ENCODE assay signal across 21 mouse cellular contexts in the genomic region with DNA sequence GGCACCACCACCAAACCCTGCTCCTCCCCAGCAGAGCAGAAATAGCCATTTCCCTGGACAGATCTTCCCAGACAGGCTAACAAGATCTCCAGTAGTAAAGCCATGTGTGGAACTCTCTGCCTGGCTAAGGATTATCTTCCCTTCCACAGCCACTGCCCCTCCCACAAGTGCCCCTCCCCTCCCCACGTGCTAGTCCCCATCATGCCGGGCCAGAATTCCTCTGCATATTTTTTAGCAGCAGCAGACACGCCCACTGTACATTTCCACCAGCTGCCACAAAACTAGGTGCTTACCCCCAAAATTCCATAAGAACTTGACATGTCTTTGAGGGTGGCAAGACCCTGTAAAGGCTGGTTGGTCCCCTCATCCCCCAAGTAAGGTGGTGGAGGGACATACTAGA.
DNase-seq lines count a peak whose midpoint lies in the region; ATAC-seq and TF ChIP-seq lines count a peak whose summit lies in the region.
"Had no signal": no experiment of that assay in that cellular context is flagged by ENCODE, and none has a peak within 500 bp of the region (broad histone marks: within the 10 kb centered on the region; RNA-seq: fewer than 3 reads in every experiment).

No protein-coding gene starts in this region.

- no peak overlapping the region for H3K27ac ChIP-seq in heart, embryonic 10.5 days
- H3K27ac ChIP-seq in liver, postnatal 0 days (ENCODE audit: low read depth): no peak overlapping the region
- no peak overlapping the region for H3K27ac ChIP-seq in liver, embryonic 11.5 days (ENCODE audit: low read depth, low read length)
- H3K27ac ChIP-seq: embryonic facial prominence, embryonic 10.5 days; embryonic facial prominence, embryonic 12.5 days; forebrain, embryonic 13.5 days; forebrain, embryonic 15.5 days had no signal

- peak; percentile 63 for DNase-seq in heart, embryonic 10.5 days (ENCODE audit: low spot score)
- DNase-seq in heart, adult 8-10 months (ENCODE audit: low spot score): no peak
- DNase-seq in liver, postnatal 0 days: peak; percentile 11
- DNase-seq in liver, embryonic 11.5 days (ENCODE audit: low spot score): no peak
- peak; percentile 38 for DNase-seq in R1 (ENCODE audit: low read depth, low spot score)
- peak; percentile 20 for DNase-seq in ZHBTc4 (ENCODE audit: low read depth, low spot score)
- DNase-seq in cerebellum, postnatal 4 days (ENCODE audit: low spot score in 2 of 2): no peak
- DNase-seq: adrenal gland, adult 2 months; adrenal gland, postnatal 10 days; adrenal gland, postnatal 25 days; cerebellum, adult 11 months; cerebellum, adult 18-20 months; cerebellum, adult 8-10 months; cerebellum, adult 9-11 months; cerebellum, postnatal 14 days; cerebellum, postnatal 36 days; forebrain, postnatal 0 days had no signal

- whole genome bisulfite sequencing in heart, embryonic 10.5 days: 54% methylated on average over 3 of the region's 3 CpGs
- 54% methylated on average over 3 of the region's 3 CpGs for WGBS in liver, postnatal 0 days (ENCODE audit: insufficient replicate concordance)
- 61% methylated on average over 3 of the region's 3 CpGs for WGBS in liver, embryonic 11.5 days

- H3K4me2 ChIP-seq in liver, postnatal 0 days (ENCODE audit: low read depth, low read length): no peak overlapping the region
- H3K4me2 ChIP-seq in liver, embryonic 11.5 days: no peak overlapping the region
- H3K4me2 ChIP-seq: embryonic facial prominence, embryonic 12.5 days; forebrain, embryonic 13.5 days; forebrain, embryonic 15.5 days had no signal

- no peak overlapping the region for H3K4me3 ChIP-seq in heart, embryonic 10.5 days
- no peak overlapping the region for H3K4me3 ChIP-seq in liver, postnatal 0 days (ENCODE audit: low read depth, low read length)
- no peak overlapping the region for H3K4me3 ChIP-seq in liver, embryonic 11.5 days (ENCODE audit: low read depth, low read length)
- H3K4me3 ChIP-seq: embryonic facial prominence, embryonic 10.5 days; embryonic facial prominence, embryonic 12.5 days; forebrain, embryonic 13.5 days; forebrain, embryonic 15.5 days had no signal

- TF ChIP-seq EP300 in liver, postnatal 0 days (IDR thresholded peaks at IDR 0.05; ENCODE audit: low read depth): no peak

- no peak overlapping the region for H3K9ac ChIP-seq in liver, postnatal 0 days (replicated peaks)
- H3K9ac ChIP-seq in liver, embryonic 11.5 days (ENCODE audit: low read depth, low read length): no peak overlapping the region
- H3K9ac ChIP-seq: embryonic facial prominence, embryonic 12.5 days; forebrain, embryonic 13.5 days; forebrain, embryonic 15.5 days; forebrain, postnatal 0 days had no signal

- ATAC-seq in liver, postnatal 0 days: no peak
- no peak for ATAC-seq in liver, embryonic 11.5 days (replicated peaks; ENCODE audit: low FRiP score)
- ATAC-seq: forebrain, embryonic 13.5 days; forebrain, embryonic 15.5 days; forebrain, postnatal 0 days had no signal

- H3K4me1 ChIP-seq in heart, embryonic 10.5 days: no peaks in the 10 kb centered on the region
- H3K4me1 ChIP-seq in liver, postnatal 0 days (ENCODE audit: insufficient read depth): 0 out of 2 replicates have a peak, but pooled peaks cover 2% of the 10 kb centered on the region
- no peaks in the 10 kb centered on the region for H3K4me1 ChIP-seq in liver, embryonic 11.5 days (replicated peaks; ENCODE audit: control insufficient read depth, insufficient read depth, low read length)
- H3K4me1 ChIP-seq: embryonic facial prominence, embryonic 10.5 days; embryonic facial prominence, embryonic 12.5 days had no signal

- H3K36me3 ChIP-seq in heart, embryonic 10.5 days: peaks cover 11% of the 10 kb centered on the region; the same call in 1 of the 2 replicates
- H3K36me3 ChIP-seq in liver, postnatal 0 days (replicated peaks; ENCODE audit: insufficient read depth, low read length): no peaks in the 10 kb centered on the region
- no peaks in the 10 kb centered on the region for H3K36me3 ChIP-seq in liver, embryonic 11.5 days (ENCODE audit: control insufficient read depth, insufficient read depth, low read length)

- H3K9me3 ChIP-seq in heart, embryonic 10.5 days: no peaks in the 10 kb centered on the region
- no peaks in the 10 kb centered on the region for H3K9me3 ChIP-seq in liver, postnatal 0 days (ENCODE audit: low read length)
- H3K9me3 ChIP-seq in liver, embryonic 11.5 days (ENCODE audit: control insufficient read depth, low read length): no peaks in the 10 kb centered on the region
- H3K9me3 ChIP-seq: embryonic facial prominence, embryonic 10.5 days; embryonic facial prominence, embryonic 12.5 days; forebrain, embryonic 13.5 days; forebrain, embryonic 15.5 days had no signal

- TF ChIP-seq CTCF in liver, postnatal 0 days (IDR thresholded peaks at IDR 0.05; ENCODE audit: low read depth): no peak

- peaks cover 17% of the 10 kb centered on the region; the same call in 1 of the 2 replicates for H3K27me3 ChIP-seq in heart, embryonic 10.5 days (ENCODE audit: insufficient read depth, poor library complexity, severe bottlenecking)
- no peaks in the 10 kb centered on the region for H3K27me3 ChIP-seq in liver, postnatal 0 days (ENCODE audit: insufficient read depth, low read length)
- no peaks in the 10 kb centered on the region for H3K27me3 ChIP-seq in liver, embryonic 11.5 days (replicated peaks; ENCODE audit: control insufficient read depth, insufficient read depth, low read length)
- H3K27me3 ChIP-seq: embryonic facial prominence, embryonic 12.5 days; forebrain, embryonic 13.5 days; forebrain, embryonic 15.5 days had no signal

Comparison
In these comparisons a context has a peak if more than half of its experiments do, and no peak if none do; other contexts are left out.
1. DNase-seq: peak in heart, embryonic 10.5 days (single experiment), liver, postnatal 0 days (single experiment), R1 (single experiment) and ZHBTc4 (single experiment); none in heart, adult 8-10 months (single experiment), liver, embryonic 11.5 days (single experiment) and cerebellum, postnatal 4 days (0 of 2).